Mouse (Mus musculus) ES-Bruce4 (cell line): Measurements from ENCODE around the gene Myo19. TPM values are rescaled to one million over a fixed set of nuclear protein-coding genes. Genes with fewer than 3 reads are reported as not detected.

Experiments used
- H3K27ac ChIP-seq: 2 replicates; pipeline ENCODE4 v1.5.1; 2012; ENCODE audit warnings: low read length, inconsistent platforms; ENCODE audit not compliant: insufficient read depth
- H3K27me3 ChIP-seq: 2 replicates; pipeline ENCODE4 v1.6.1; 2012; ENCODE audit warnings: mild to moderate bottlenecking, low read length, inconsistent platforms; ENCODE audit not compliant: control insufficient read depth, poor library complexity, insufficient read depth, severe bottlenecking
- H3K36me3 ChIP-seq: 2 replicates; pipeline ENCODE4 v1.6.1; 2012; ENCODE audit warnings: inconsistent platforms, mild to moderate bottlenecking, low read length, moderate library complexity; ENCODE audit not compliant: control insufficient read depth, poor library complexity, insufficient read depth, severe bottlenecking
- H3K4me1 ChIP-seq: one replicate; pipeline ENCODE4 v1.8.1; 2011; ENCODE audit warnings: low read length; ENCODE audit not compliant: control insufficient read depth, insufficient read depth
- H3K4me3 ChIP-seq: 2 replicates; pipeline ENCODE4 v1.5.1; 2011; ENCODE audit warnings: low read depth, mild to moderate bottlenecking, low read length
- H3K9ac ChIP-seq: 2 replicates; pipeline ENCODE4 v1.6.1; 2012; ENCODE audit warnings: low read depth, mild to moderate bottlenecking, inconsistent platforms; ENCODE audit not compliant: poor library complexity, severe bottlenecking
- H3K9me3 ChIP-seq: replicated peaks from 2 replicates; pipeline ENCODE4 v1.6.1; 2012; ENCODE audit warnings: mild to moderate bottlenecking, low read length, inconsistent platforms; ENCODE audit not compliant: control insufficient read depth, poor library complexity, insufficient read depth, severe bottlenecking
- CTCF ChIP-seq: IDR thresholded peaks from one replicate; pipeline ENCODE4 v1.8.1; 2011; ENCODE audit warnings: low read depth, low read length
- EP300 ChIP-seq: IDR thresholded peaks from 2 replicates; pipeline ENCODE4 v1.6.1; 2011; ENCODE audit warnings: low read depth, low read length; ENCODE audit not compliant: insufficient read depth
- POLR2A ChIP-seq: IDR thresholded peaks from one replicate; pipeline ENCODE4 v1.8.1; 2011; ENCODE audit warnings: low read length; ENCODE audit not compliant: insufficient read depth
- polyA plus RNA-seq: library from polyadenylated mRNA; stranded (reverse); fragments of >200 nt; gene quantifications from 2 replicates; pipeline ENCODE4 v1.2.4, GENCODE M21; 2011; ENCODE audit warnings: low read depth; ENCODE audit not compliant: missing spikeins, insufficient read depth, insufficient read length

The Myo19 gene
- polyA plus RNA-seq, 1 experiment: 19.5 TPM

DNA sequence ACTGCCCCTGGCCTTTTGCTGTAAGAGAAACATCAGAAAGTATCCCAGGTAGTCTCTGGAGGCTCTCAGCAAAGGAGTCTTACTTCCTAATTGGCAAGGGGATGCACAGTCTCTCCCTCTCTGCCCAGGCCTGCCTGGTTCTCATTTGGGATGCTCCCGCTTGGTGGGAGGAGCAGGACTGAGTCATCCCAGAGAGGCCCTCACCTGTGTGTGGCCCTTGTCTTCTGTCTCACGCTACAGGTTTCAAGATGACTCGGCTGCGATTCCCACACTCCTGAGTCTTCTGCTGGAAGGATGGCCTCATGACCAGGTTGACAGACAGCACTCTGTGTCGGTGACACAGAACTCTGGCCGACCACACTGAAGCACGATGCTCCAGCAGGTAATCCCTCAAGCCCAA is 2.4 kb downstream of the Myo19 start:
- H3K4me1 ChIP-seq: peaks cover 6% of the 10 kb centered on the region
- H3K4me3 ChIP-seq: no peak overlapping the region
- TF ChIP-seq CTCF: no peak
- no peak for TF ChIP-seq POLR2A
- no peak for TF ChIP-seq EP300
- no peak overlapping the region for H3K9ac ChIP-seq
- H3K27me3 ChIP-seq: no peaks in the 10 kb centered on the region
- no peak overlapping the region for H3K27ac ChIP-seq
- H3K36me3 ChIP-seq: peaks cover 26% of the 10 kb centered on the region
- no peaks in the 10 kb centered on the region for H3K9me3 ChIP-seq

- H3K27ac ChIP-seq: no peak overlapping the region
- no peak overlapping the region for H3K4me3 ChIP-seq
- TF ChIP-seq CTCF: no peak
- TF ChIP-seq POLR2A: no peak
- no peak for TF ChIP-seq EP300
- H3K27me3 ChIP-seq: no peaks in the 10 kb centered on the region
- no peak overlapping the region for H3K9ac ChIP-seq
- no peaks in the 10 kb centered on the region for H3K9me3 ChIP-seq
- H3K36me3 ChIP-seq: peaks cover 37% of the 10 kb centered on the region
- peaks cover 6% of the 10 kb centered on the region for H3K4me1 ChIP-seq
Measured at GRCm38 (mm10) chr11:84885238-84885637, 5.3 kb downstream of the Myo19 start.

- no peaks in the 10 kb centered on the region for H3K27me3 ChIP-seq
- H3K9me3 ChIP-seq: no peaks in the 10 kb centered on the region
- peaks cover 37% of the 10 kb centered on the region for H3K36me3 ChIP-seq
- TF ChIP-seq CTCF (no peak), EP300 (no peak), POLR2A (no peak)
- H3K27ac ChIP-seq: no peak overlapping the region
- H3K4me1 ChIP-seq: peaks cover 6% of the 10 kb centered on the region
- no peak overlapping the region for H3K4me3 ChIP-seq
- no peak overlapping the region for H3K9ac ChIP-seq
Measured at GRCm38 (mm10) chr11:84886236-84886635, 6.3 kb downstream of the Myo19 start.

DNA sequence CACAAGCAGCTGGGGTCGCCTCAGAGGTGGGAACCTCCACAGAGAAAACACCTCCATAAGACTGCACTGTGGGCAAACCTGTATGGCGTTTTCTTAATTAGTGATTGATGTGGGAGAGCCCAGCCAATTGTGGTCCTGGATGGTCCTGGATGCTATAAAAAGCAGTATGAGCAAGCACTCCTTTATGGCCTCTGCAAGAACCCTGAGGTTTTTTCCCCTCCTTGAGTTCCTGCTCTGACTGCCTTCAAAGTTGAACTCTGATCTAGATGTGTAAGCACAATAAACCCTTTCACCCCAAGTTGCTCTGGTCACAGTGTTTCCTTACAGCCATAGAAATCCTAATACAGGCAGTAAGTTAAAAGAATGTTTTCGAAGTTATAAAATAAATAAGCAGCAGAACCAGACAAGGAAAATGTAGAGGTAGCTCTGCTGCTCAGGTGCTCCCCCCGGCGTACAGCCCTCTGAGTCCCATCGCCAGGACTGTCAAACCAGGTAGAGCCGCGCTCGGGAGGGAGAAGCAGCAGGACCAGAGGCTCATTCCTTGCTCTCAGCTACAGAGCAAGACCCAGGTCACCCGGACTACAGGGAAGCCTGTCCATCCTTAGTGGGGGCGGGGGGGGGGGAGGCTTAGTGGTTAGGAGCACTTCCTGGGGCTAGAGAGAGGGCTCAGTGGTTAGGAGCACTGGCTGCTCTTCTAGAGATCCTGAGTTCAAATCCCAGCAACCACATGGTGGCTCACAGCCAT is 7.0 kb downstream of the Myo19 start:
- Histone ChIP-seq H3K27me3 (no peaks in the 10 kb centered on the region), H3K9ac (no peak overlapping the region), H3K4me1 (peaks cover 1% of the 10 kb centered on the region), H3K4me3 (no peak overlapping the region), H3K27ac (no peak overlapping the region), H3K9me3 (no peaks in the 10 kb centered on the region), H3K36me3 (peaks cover 38% of the 10 kb centered on the region)
- TF ChIP-seq POLR2A (no peak), CTCF (no peak), EP300 (no peak)

DNA sequence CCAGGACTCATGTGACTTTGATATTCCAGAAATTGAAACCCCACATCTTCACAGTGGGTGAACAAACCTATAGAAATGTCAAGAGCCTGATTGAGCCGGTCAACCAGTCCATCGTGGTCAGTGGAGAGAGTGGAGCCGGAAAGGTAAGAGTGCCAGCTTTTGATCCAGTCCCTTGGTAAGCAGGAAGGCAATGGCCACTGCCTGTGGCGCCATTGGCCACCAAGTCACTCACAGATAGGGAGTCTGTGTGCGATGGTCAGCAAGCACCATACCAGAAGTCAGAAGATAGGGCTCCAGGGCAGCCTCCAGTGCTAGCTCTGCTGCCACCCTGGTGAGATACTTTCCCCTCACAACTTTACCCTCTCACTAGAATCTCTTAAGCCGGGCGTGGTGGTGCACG is 8.1 kb downstream of the Myo19 start:
- no peak overlapping the region for H3K4me3 ChIP-seq
- no peaks in the 10 kb centered on the region for H3K27me3 ChIP-seq
- H3K36me3 ChIP-seq: peaks cover 42% of the 10 kb centered on the region
- no peaks in the 10 kb centered on the region for H3K9me3 ChIP-seq
- TF ChIP-seq POLR2A (no peak), CTCF (no peak)
- no peak overlapping the region for H3K9ac ChIP-seq
- H3K27ac ChIP-seq: no peak overlapping the region
- peaks cover 1% of the 10 kb centered on the region for H3K4me1 ChIP-seq

GRCm38 (mm10) chr11:84889492-84889891 is 9.5 kb downstream of the Myo19 start:
- Histone ChIP-seq H3K9ac (no peak overlapping the region), H3K9me3 (no peaks in the 10 kb centered on the region), H3K27ac (no peak overlapping the region), H3K4me3 (no peak overlapping the region), H3K36me3 (peaks cover 38% of the 10 kb centered on the region), H3K27me3 (no peaks in the 10 kb centered on the region), H3K4me1 (peaks cover 1% of the 10 kb centered on the region)
- TF ChIP-seq CTCF: no peak
- TF ChIP-seq EP300: no peak
- TF ChIP-seq POLR2A: no peak
